Mouse (Mus musculus) thymus, adult 2 months (tissue): ENCODE measurements around the gene Cers5. TPM values are rescaled to one million over a fixed set of nuclear protein-coding genes. Genes with fewer than 3 reads are reported as not detected.
A peak's percentile ranks its signal among the peaks of the same experiment; 100 is the strongest.

ENCODE experiments used
- DNase-seq: peaks from one replicate; pipeline ENCODE4 v3.0.0; 2021
- H3K27ac ChIP-seq: fragments of 200-500 bp; 2 replicates; pipeline ENCODE4 v1.5.1; 2012; ENCODE audit warnings: low read length, control low read depth; ENCODE audit not compliant: control insufficient read depth, insufficient read depth
- H3K27me3 ChIP-seq: fragments of 200-500 bp; 2 replicates; pipeline ENCODE4 v1.6.1; 2012; ENCODE audit warnings: mild to moderate bottlenecking, low read length, moderate library complexity, mixed read lengths; ENCODE audit not compliant: control insufficient read depth, insufficient read depth
- H3K36me3 ChIP-seq: fragments of 200-500 bp; 2 replicates; pipeline ENCODE4 v1.6.1; 2012; ENCODE audit warnings: mild to moderate bottlenecking, low read length, moderate library complexity; ENCODE audit not compliant: control insufficient read depth, insufficient read depth
- H3K4me1 ChIP-seq: fragments of 200-500 bp; replicated peaks from 2 replicates; pipeline ENCODE4 v1.6.1; 2012; ENCODE audit warnings: low read length; ENCODE audit not compliant: control insufficient read depth, insufficient read depth
- H3K4me3 ChIP-seq: fragments of 200-500 bp; 2 replicates; pipeline ENCODE4 v1.5.1; 2012; ENCODE audit warnings: mild to moderate bottlenecking, low read length, control low read depth, moderate library complexity; ENCODE audit not compliant: control insufficient read depth, insufficient read depth
- CTCF ChIP-seq: fragments of 200-500 bp; IDR thresholded peaks from 2 replicates; pipeline ENCODE4 v1.5.1; 2012; ENCODE audit warnings: mild to moderate bottlenecking, control low read depth, low read length, moderate library complexity, borderline replicate concordance; ENCODE audit not compliant: control insufficient read depth, poor library complexity, insufficient read depth; ENCODE audit errors: extremely low read depth
- POLR2A ChIP-seq: fragments of 200-500 bp; IDR thresholded peaks from 2 replicates; pipeline ENCODE4 v1.6.1; 2012; ENCODE audit warnings: mild to moderate bottlenecking, low read length, control low read depth, moderate library complexity; ENCODE audit not compliant: control insufficient read depth, poor library complexity, insufficient read depth; ENCODE audit errors: extremely low read depth
- WGBS: fragments of 180-500 bp; shearing (Covaris S2); methylation state at CpG from one replicate; pipeline ENCODE4 v1.1.7; 2018; 5-methylcytosine and 5-hydroxymethylcytosine counted together
- polyA plus RNA-seq: library from polyadenylated mRNA; depleted of rRNA; stranded (reverse); fragments of >200 nt; gene quantifications from 2 replicates; pipeline ENCODE4 v1.2.3, GENCODE M21; 2012

The Cers5 gene
- polyA plus RNA-seq, 1 experiment = 59.8 TPM

DNA sequence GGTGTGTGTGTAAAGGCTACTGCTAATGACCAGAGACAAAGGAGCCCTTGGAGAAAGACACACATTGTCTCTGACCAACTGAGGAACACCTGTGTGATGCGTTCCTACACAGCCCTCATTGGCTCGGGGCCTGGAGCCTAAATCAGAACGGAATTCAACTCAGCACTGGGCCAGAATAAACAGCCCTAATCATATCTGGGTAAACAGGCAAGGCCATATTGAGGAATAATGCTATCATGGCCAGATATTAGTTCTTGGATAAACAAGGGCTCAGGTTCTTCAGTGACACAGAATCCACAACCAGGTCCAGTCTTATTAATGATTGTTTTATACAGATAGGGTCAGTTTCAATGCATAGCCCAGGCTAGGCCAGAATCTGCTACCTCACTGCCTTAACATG, 18.3 kb upstream of the Cers5 start:
- peaks cover 9% of the 10 kb centered on the region; the same call in 1 of the 2 replicates for H3K4me1 ChIP-seq
- no peak for DNase-seq
- H3K27me3 ChIP-seq = no peaks in the 10 kb centered on the region
- WGBS = 92% methylated on average over 3 of the region's 3 CpGs
- H3K36me3 ChIP-seq = no peaks in the 10 kb centered on the region
- no peak overlapping the region for H3K4me3 ChIP-seq
- TF ChIP-seq CTCF = no peak
- no peak for TF ChIP-seq POLR2A
- no peak overlapping the region for H3K27ac ChIP-seq

DNA sequence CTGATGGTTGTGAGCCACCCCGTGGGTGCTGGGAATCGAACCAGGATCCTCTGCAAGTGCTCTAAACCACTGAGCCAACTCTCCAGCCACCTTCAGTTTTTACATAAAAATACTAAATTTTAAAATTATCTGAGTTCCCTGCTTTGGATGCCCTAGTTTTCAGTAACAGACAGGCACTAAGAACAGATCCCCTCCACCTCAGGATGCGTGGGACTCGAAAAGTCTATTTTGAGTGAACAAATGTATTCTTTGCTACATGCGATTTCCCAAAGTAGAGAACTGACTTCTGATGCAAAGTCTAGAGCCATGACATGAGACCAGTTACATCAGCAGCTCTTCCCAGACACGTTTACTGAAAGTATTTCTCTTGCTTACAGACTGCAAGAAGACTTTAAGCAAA, 17.8 kb upstream of the Cers5 start:
- peaks cover 9% of the 10 kb centered on the region; the same call in 1 of the 2 replicates for H3K4me1 ChIP-seq
- H3K36me3 ChIP-seq = no peaks in the 10 kb centered on the region
- no peaks in the 10 kb centered on the region for H3K27me3 ChIP-seq
- no peak for DNase-seq
- TF ChIP-seq POLR2A = no peak
- no peak for TF ChIP-seq CTCF
- H3K4me3 ChIP-seq = no peak overlapping the region
- H3K27ac ChIP-seq = no peak overlapping the region
- WGBS = 95% methylated on average over 6 of the region's 6 CpGs

DNA sequence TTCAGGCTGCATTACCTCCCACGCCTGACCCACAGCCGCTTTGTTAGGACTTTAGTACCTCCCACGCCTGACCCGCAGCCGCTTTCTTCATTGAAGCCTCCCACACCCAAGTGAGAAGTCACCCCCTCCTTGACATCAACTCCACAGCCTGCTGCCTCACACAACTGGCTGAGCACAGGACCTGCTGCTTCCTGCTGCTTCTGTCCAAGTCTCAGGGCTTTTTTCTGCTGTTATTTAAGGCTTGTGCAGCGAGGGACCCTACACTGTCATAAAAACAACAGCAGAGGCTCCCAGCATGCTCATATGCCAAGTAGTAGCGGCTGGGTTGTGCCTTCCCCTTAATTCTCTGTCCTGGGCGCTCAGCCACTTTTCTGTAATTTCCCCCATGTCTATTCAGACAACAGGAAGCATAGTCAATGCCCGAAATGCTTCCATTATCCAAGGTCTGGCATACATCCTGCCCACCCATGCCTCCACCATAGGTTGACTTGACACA, 15.0 kb upstream of the Cers5 start:
- no peak overlapping the region for H3K4me3 ChIP-seq
- H3K4me1 ChIP-seq = peaks cover 9% of the 10 kb centered on the region; the same call in 1 of the 2 replicates
- no peaks in the 10 kb centered on the region for H3K27me3 ChIP-seq
- WGBS = 31% methylated on average over 9 of the region's 9 CpGs
- peak overlapping the region; percentile 78 for H3K27ac ChIP-seq
- no peak for DNase-seq
- H3K36me3 ChIP-seq = no peaks in the 10 kb centered on the region
- TF ChIP-seq POLR2A (no peak), CTCF (no peak)

DNA sequence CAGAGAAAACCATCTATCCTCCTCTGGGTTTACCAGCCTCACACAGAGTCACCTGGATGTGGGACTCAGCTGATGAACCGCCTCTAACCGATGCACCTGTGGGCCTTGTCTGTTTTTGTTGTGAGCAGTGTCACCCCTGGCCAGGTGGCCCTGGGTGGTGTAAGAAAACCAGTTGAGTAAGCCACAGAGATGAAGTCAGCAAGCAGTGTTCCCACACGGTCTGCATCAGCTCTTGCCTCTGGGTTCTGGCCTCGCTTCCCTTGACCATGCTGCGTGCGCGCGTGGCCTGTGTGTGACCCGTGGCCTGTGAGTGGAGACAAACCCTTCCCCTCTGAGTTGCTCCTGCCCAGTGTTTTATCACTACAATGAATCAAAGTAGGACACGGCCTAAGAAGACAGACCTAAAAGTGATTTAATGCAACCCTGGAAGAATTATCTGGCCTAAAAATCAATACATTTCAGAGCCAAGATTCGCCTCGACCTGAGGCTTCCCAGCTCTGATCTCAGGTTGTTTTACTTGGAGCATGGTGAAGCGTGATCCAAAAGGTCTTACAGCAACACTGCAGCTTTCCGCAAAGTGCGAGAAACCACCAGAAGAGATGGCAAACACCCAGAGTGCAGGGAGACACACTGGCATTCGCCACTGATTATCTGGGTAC, 6.1 kb upstream of the Cers5 start:
- Histone ChIP-seq H3K27me3 (no peaks in the 10 kb centered on the region), H3K4me1 (no peaks in the 10 kb centered on the region), H3K36me3 (no peaks in the 10 kb centered on the region), H3K27ac (no peak overlapping the region), H3K4me3 (no peak overlapping the region)
- TF ChIP-seq POLR2A = no peak
- no peak for TF ChIP-seq CTCF
- WGBS = 92% methylated on average over 16 of the region's 16 CpGs
- no peak for DNase-seq

DNA sequence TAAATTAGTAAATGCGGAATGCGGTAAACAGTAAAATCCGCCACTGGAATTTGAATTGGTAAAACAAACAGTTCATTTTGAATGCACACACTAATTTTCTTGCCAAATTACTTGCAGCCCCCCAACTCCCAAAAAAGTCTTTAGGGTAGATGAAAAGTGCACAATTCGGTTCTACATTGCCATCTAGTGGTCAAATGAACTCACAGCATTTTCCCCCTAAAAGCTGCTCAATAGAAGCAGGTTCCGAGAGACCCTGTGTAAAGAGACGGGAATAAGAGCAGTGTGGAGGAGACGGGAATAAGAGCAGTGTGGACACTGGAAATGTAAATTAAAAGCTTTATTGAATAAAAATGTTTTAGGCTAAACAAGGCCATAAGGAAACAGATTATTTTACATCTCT, 5.5 kb upstream of the Cers5 start:
- Histone ChIP-seq H3K27me3 (no peaks in the 10 kb centered on the region), H3K4me3 (no peak overlapping the region), H3K27ac (no peak overlapping the region), H3K4me1 (no peaks in the 10 kb centered on the region), H3K36me3 (no peaks in the 10 kb centered on the region)
- DNase-seq = peak; percentile 45
- TF ChIP-seq CTCF (no peak), POLR2A (no peak)
- WGBS = 38% methylated on average over 7 of the region's 7 CpGs

DNA sequence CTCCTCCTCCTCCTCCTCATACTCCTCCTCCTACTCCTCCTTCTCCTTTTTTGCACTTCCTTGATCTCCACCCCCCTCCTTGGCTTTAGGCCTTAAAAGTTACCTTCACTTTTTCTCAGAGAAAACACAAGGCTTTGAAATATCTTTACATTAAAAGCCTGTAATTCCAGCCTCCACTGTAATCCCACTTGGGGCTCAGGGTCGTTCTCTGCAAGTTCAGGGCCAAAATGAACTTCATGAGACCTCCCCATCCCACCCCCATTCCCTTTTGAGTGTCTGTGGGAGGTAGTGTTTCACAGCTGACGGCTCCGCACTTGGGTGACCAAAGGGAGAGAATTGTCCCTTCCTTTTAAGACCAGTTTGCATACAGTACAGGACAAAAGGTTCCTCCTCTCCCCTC, 240 bp upstream of the Cers5 start:
- peaks cover 6% of the 10 kb centered on the region; the same call in 1 of the 2 replicates for H3K4me1 ChIP-seq
- no peak overlapping the region for H3K4me3 ChIP-seq
- TF ChIP-seq POLR2A = no peak
- no peaks in the 10 kb centered on the region for H3K27me3 ChIP-seq
- 68% methylated on average over 3 of the region's 3 CpGs for WGBS
- no peak overlapping the region for H3K27ac ChIP-seq
- DNase-seq = no peak
- H3K36me3 ChIP-seq = no peaks in the 10 kb centered on the region

DNA sequence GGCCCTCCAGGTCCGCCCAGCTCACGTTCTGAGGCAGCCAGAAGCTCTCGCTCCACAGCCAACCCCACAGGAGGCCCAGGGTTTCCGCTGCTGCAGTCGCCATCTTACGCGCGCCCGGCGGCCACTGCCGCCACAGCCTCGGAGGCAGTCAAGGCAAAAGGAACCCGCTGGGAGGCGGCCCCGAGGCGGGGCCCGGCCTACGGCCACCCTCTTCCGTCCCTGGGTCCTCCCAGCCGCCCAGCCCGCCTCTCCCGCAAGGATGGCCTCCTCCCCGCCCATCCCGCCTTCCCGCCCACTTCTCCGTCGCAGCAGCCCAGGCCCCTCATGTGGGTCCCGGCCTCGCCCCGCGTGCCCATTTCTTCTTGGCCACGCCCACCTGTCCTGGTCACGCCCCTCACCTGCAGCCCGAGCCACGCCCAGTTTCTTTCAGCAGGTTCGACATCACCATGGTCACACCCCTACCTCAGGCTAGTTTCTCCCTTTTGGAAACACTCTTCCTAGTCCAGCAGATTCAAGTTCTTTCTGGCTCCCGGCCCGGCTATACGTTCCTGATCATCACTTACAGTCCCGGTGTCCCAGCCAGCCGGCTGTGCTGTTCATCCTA, 306 bp downstream of the Cers5 start:
- H3K36me3 ChIP-seq = no peaks in the 10 kb centered on the region
- DNase-seq = peak; percentile 89
- peak overlapping the region; percentile 70 for H3K4me3 ChIP-seq
- H3K4me1 ChIP-seq = peaks cover 6% of the 10 kb centered on the region; the same call in 1 of the 2 replicates
- TF ChIP-seq CTCF = peak; percentile 19; the same call in 1 of the 2 replicates
- TF ChIP-seq POLR2A = peak; percentile 73; the same call in 1 of the 2 replicates
- peak overlapping the region; percentile 32 for H3K27ac ChIP-seq
- H3K27me3 ChIP-seq = no peaks in the 10 kb centered on the region
- 1% methylated on average over 37 of the region's 41 CpGs for WGBS
